Mouse (Mus musculus): Measurements from ENCODE around the gene Spryd4.
"Not testable (repeated sequence)": the region's sequence is repeated elsewhere in the genome, so short reads cannot be mapped to it uniquely, and the experiment has no call there.

DNA sequence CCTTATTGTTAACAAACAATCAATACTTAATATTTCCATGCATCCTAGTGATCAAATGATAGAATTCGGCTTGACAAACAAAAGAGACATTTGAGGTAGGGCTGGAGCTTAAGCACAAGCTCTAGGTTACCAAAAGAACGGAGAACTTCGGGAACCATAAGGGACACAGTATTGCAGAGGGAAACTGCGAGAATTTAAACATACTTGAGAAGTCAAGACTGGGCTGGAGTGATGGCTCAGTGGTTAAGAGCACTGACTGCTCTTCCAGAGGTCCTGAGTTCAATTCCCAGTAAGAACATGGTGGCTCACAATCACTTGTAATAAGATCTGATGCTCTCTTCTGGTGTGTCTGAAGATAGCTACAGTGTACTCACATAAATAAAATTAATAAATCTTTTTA, 2.5 kb upstream of the Spryd4 start:
- not testable (repeated sequence) for TF ChIP-seq CTCF (conservative IDR thresholded peaks at IDR 0.05; ENCODE audit: low read length); POU5F1 (IDR thresholded peaks at IDR 0.05; ENCODE audit: borderline replicate concordance, low read length); NANOG (IDR thresholded peaks at IDR 0.05; ENCODE audit: borderline replicate concordance, low read length)
